Mouse (Mus musculus): ENCODE results near the gene Fbxl15.
A peak's percentile ranks its signal among the peaks of the same experiment; 100 is the strongest.

Fbxl15 gene

DNA sequence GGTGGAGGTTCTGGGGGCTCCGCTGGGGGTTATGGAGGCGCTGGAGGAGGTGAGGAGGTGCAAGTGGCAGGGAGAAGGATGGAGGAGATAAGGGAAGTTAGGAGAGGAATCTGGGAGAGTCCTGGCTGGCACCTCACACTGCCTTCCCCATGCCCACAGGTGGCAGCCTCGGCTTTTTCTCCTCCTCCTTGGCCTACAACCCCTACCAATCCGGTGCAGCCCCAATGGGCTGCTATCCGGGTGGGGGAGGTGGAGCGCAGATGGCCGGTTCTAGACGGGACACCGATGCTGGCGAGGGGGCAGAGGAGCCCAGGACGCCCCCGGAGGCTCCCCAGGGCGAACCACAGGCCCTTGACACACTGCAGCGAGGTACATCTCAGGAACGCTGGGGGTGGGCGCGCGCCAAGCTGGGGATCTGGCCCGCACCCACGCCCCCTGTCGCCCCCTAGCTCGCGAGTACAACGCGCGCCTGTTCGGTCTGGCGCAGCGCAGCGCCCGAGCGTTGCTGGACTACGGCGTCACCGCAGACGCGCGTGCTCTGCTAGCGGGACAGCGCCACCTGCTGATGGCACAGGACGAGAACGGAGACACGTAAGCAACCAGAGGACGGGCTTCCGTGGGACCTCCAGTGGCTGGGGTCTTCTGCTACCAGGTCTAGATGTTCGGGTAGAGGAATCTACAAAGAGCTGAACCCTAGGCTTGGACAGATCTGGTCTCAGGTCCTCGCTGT, 19.1 kb upstream of the Fbxl15 start:
- peak; percentile 70 for DNase-seq (ENCODE audit: low spot score)

- no peak for DNase-seq (ENCODE audit: low spot score)
Observed at GRCm38 (mm10) chr19:46309651-46310305, 18.2 kb upstream of the Fbxl15 start.

DNA sequence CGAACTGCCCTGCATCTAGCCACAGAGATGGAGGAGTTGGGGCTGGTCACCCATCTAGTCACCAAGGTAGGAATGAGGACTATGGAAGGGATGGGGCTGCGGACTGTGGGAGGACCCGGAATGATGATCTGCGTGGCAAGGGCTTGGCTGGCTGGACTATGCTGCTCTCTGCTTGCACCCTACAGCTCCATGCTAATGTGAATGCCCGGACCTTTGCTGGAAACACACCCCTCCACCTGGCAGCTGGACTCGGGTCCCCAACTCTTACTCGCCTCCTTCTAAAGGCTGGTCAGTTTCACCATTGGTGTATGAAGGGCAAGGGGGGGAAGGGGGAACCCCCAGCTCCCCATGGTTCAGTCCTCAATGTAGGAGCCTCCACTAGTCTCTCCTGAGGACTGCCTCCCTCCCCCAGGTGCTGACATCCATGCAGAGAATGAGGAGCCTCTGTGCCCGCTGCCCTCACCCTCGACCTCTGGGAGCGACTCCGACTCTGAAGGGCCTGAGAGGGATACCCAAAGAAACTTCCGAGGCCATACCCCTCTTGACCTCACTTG, 17.6 kb upstream of the Fbxl15 start:
- DNase-seq (ENCODE audit: low spot score): no peak

DNA sequence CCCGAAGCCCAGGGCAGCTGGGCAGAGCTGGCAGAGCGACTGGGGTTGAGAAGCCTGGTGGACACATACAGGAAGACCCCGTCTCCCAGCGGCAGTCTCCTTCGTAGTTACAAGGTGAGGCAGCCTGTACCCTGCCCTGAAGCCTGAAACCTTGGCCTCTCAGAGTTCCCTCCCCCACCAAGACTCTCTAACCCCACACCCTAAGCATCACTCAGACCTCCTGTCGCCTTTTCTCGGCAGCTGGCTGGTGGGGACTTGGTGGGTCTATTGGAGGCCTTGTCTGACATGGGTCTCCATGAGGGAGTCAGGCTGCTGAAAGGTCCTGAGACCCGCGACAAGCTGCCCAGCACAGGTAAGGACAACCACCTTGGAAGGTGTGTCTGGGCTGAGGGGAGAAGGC, 16.6 kb upstream of the Fbxl15 start:
- DNase-seq (ENCODE audit: low spot score): no peak

DNA sequence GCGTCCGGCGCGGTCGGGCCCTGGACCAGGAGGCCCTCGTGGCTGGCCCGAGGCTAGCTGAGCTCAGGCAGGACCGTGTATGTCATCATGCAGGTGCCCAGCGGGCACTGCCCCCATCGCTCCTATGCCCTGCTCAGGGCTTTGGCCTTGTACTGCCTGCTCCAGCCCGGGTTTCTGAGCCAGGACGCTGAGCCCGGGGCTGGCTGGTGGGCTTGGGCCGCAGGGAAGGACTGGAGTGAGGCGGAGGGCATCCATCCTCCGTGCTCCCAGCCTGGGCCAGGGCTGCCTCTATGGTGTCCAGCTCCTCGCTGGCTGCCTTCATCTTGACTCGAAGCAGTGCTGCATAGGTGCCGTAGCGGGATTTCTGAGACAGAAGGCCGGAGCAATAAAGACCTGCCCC, 15.4 kb upstream of the Fbxl15 start:
- no peak for DNase-seq (ENCODE audit: low spot score)

GRCm38 (mm10) chr19:46313116-46313515, 14.9 kb upstream of the Fbxl15 start:
- DNase-seq (ENCODE audit: low spot score): no peak

GRCm38 (mm10) chr19:46313591-46313990, 14.4 kb upstream of the Fbxl15 start:
- no peak for DNase-seq (ENCODE audit: low spot score)

DNA sequence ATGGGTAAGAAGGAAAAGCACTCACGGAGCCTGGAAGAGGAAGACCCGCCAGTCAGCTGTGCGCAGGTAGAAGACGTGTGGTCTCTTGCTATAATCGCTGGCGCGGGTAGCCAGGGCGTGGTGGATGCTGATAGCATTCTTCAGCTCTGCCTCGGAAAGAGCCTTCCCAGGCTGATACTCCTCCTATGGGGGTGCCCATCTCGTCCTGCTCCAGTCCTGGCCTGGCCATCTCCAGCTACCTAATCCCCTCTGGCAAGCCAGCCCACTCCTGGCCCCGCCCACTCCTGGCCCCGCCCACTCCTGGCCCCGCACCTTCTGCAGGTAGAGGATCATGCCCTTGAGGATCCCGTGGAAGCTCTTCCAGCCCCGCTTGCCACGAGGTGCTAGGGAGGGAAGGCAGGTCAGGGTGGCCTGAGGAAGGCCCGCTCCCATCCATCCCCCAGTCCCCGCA, 13.8 kb upstream of the Fbxl15 start:
- no peak for DNase-seq (ENCODE audit: low spot score)

- peak; percentile 42 for DNase-seq (ENCODE audit: low spot score)
Observed at GRCm38 (mm10) chr19:46314872-46315742, 12.9 kb upstream of the Fbxl15 start.

DNA sequence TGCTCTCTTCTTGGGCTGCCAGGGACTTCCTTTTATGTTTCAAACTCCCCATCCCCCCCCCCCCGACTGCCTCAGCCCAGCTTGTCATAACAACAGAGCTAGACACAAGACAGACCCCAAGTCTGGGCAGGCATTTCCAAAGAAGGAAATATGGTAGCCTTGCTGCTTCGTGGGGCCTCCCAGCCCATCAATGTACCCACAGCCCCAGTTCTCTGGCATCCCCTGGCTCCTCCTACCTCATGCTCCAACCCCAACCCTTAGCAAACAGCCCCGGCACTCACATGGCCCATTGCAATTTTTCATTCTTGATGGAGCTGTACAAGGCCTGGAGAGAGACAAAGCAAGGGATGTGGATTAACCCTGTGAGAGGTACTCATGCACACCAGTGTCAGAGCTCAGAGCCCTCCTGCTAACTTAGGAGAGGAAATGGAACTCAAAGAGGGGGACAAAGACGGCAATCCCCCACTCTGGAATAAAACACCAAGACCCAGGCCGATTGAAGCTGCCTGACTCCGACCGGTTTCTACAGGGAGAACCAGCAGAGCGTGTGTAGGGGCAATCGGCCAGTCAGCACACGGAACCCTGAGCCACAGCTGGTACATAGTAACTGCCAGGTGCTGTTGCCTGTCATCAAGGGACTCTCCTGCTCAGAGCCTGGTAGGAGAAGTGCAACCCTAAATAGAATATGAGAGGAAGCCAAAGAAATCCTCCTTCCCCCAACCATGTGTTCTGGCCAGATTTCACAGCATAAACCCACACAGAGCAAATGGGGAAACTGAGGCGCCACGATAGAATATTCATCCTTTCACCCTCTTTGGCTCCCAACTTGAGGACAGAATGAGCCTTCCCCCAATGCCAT, 12.0 kb upstream of the Fbxl15 start:
- no peak for DNase-seq (ENCODE audit: low spot score)

GRCm38 (mm10) chr19:46316846-46317545, 11.0 kb upstream of the Fbxl15 start:
- DNase-seq (ENCODE audit: low spot score): no peak

- DNase-seq (ENCODE audit: low spot score): no peak
Observed at GRCm38 (mm10) chr19:46317546-46317885, 10.5 kb upstream of the Fbxl15 start.

DNA sequence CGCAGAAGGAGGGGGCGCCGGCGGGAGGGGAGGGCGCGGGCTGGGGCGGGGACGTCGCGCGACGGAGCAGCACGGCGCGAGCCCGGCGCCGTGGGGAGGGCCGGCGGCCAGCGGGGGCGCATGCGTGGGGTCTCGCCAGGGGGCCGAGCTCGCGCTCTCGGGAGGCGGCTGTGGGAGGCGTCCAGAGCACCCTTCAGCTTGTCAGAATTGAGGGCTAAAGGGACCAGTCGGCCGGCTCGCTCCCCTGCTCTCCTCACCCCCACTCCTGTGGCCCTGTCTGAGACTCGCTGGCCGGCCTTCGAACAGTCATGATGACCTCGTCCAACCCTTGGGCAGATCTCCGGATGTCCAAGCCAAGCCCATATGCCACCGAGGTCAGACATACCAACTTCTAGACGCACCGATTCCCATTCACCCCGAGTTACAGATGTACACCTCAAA, 9.9 kb upstream of the Fbxl15 start:
- no peak for DNase-seq (ENCODE audit: low spot score)

DNA sequence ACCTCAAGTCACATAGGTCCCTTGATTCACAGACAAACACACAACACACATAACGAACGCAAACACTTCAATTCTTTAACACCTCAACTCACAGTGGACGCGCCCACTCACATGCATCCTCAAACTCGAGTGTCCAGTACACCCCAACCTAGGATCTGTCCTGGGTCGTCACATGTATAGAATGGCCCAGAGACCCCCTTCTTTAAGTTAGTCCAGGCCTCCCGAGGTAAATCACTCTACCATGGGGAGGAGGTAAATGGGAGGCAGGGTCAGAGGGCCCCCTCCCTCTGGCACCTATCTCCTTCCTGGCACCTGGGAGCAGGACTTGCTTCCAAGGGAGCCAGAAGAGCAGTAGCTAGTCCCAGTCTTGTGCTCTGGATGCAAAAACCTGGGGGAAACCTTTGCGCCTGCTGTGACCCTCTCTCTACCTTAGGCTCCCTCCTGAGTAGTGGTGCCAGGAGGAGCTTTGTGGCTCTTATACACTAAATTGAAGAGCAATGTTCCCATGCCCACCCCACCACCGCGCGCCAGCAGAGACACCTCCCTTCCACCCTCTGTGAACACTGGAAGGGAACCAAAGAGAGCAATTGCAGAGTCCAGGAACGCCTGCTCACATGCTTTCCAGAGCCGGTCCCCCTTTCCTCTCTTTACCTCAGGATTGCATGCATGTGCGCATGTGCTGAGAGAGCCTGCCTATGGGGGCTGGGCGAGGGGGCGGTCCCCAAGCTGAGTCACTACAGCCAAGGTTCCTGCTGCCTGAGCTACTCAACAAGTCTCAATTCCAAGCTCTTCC, 9.2 kb upstream of the Fbxl15 start:
- DNase-seq (ENCODE audit: low spot score): no peak

DNA sequence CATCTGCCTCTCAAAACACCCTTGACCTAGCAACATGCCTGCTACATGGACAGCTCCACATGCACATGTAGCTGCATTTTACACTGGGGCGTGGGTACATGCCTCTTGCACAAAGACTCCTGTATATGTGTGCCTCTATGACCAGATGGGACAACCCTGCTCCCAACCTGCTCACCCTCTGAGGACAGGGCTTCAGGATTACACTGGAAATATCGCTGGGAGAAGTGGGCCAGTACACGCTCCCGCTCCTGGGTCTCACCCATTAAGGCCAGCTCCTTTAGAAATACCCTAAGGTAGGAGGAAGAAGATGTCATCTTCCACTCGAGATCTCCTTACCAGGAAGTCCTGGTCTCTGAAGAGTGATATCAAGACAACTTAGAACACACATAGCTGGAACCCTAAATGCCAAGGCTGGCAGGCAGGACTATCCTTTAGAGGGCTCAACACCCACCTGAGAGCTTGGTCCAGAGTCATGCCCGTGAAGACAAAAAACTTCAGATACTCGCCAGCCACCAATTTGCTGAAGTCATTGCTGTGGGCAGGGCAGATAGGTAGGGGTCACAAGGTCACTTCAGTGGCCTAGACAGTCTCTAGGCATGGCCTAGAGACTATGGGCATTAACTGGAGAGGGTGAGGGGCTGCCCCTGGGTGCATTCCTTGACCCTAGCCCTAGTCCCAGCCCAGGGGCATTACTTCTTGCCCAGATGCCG, 7.8 kb upstream of the Fbxl15 start:
- DNase-seq (ENCODE audit: low spot score): no peak

GRCm38 (mm10) chr19:46321101-46321943, 6.7 kb upstream of the Fbxl15 start:
- DNase-seq (ENCODE audit: low spot score): no peak

- DNase-seq (ENCODE audit: low spot score): no peak
Observed at GRCm38 (mm10) chr19:46322144-46322995, 5.6 kb upstream of the Fbxl15 start.

All from spleen, adult 12 weeks (tissue).